Mouse (Mus musculus): Measurements from ENCODE around the gene Slc18a3.

GRCm38 (mm10) chr14:32477581-32477980, 12.9 kb upstream of the Slc18a3 start:
- no peak for TF ChIP-seq CTCF (IDR thresholded peaks at IDR 0.05; ENCODE audit: low read depth)
- no peak for TF ChIP-seq EP300 (optimal IDR thresholded peaks at IDR 0.05)
